Mouse (Mus musculus): Measurements from ENCODE around the gene Zbtb39. TPM values are rescaled to one million over a fixed set of nuclear protein-coding genes. Genes with fewer than 3 reads are reported as not detected.
"Not testable (repeated sequence)": the region's sequence is repeated elsewhere in the genome, so short reads cannot be mapped to it uniquely, and the experiment has no call there.

Zbtb39 gene
- total and polyA plus RNA-seq, 3 experiments = 3.6 to 17.2 (median 4.0) TPM

DNA sequence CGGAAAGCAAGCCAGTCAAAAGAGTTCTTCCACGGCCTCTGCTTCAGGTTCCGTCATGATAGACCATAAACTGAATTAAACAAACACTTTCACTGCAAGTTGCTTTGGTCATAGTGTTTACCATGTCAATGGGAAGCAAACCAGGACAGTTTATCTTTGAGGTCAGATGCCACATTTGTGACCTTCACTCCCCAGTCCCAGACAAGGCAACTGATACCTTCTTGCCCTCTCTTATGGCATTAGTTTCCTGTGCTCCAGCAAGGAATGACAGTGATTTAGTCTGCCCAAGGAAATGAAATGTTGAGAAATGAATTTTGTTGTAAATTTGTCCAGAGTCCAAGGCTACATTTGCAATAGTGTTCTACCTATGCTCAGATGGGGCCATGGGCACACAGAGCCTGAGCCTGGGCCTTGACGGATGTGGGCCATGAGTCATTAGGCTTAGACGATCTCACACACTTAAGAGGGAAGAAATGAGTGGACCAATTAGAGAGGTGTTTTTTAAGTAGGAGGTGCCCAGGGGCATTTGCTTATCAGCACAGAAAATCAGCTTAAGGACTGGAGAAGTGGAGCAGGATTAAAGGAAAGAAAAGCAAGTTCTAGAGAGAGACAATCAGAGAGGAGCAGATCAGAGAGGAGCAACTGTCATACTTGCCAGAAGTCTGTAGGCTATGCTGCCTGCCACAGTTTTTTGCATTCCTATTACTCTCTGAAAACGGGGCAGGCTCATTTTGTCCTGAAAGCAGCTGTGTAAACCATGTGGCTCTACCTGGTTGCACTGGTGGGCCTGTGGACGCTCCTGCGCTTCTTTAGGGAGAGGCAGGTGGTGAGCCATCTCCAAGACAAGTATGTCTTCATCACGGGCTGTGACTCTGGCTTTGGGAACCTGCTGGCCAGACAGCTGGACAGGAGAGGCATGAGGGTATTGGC lies 20.1 kb downstream of the Zbtb39 start, which contains the start of the genes Rdh1 and Rdh16f1:
Gene Rdh1, plus strand, starts transcription at position 541 of the 930 bp plus-strand sequence.
Gene Rdh16f1, plus strand, starts transcription at position 607 of the 930 bp plus-strand sequence.
- no peak for ATAC-seq (ENCODE audit: extremely low read depth, insufficient number of reproducible peaks, low FRiP score, poor library complexity, severe bottlenecking)
- DNase-seq (ENCODE audit: low spot score) = no peak
- Histone ChIP-seq H3K36me3 (replicated peaks) (no peaks in the 10 kb centered on the region), H3K9me3 (replicated peaks) (no peaks in the 10 kb centered on the region), H3K27me3 (ENCODE audit: insufficient read depth, low read length) (peaks cover 13% of the 10 kb centered on the region), H3K4me3 (ENCODE audit: low read depth, low read length) (no peak within 1 kb of the TSS), H3K4me1 (ENCODE audit: insufficient read depth, low read depth, low read length) (peaks cover 4% of the 10 kb centered on the region; the same call in 1 of the 2 replicates)
- TF ChIP-seq GATA1 (IDR thresholded peaks at IDR 0.05; ENCODE audit: borderline replicate concordance, low read length) (no peak), POLR2AphosphoS5 (IDR thresholded peaks at IDR 0.05; ENCODE audit: insufficient replicate concordance, low read depth, low read length) (no peak), CTCF (IDR thresholded peaks at IDR 0.05; ENCODE audit: low read depth, low read length) (no peak)

- ATAC-seq (ENCODE audit: extremely low read depth, insufficient number of reproducible peaks, low FRiP score, poor library complexity, severe bottlenecking); DNase-seq (ENCODE audit: low spot score); H3K4me1 ChIP-seq (ENCODE audit: insufficient read depth, low read depth, low read length); H3K4me3 ChIP-seq (ENCODE audit: low read depth, low read length); H3K36me3 ChIP-seq (replicated peaks); H3K9me3 ChIP-seq (replicated peaks): not testable (repeated sequence)
- peaks cover 20% of the 10 kb centered on the region for H3K27me3 ChIP-seq (ENCODE audit: insufficient read depth, low read length)
Observed at GRCm38 (mm10) chr10:127762926-127763325, 23.6 kb downstream of the Zbtb39 start.

DNA sequence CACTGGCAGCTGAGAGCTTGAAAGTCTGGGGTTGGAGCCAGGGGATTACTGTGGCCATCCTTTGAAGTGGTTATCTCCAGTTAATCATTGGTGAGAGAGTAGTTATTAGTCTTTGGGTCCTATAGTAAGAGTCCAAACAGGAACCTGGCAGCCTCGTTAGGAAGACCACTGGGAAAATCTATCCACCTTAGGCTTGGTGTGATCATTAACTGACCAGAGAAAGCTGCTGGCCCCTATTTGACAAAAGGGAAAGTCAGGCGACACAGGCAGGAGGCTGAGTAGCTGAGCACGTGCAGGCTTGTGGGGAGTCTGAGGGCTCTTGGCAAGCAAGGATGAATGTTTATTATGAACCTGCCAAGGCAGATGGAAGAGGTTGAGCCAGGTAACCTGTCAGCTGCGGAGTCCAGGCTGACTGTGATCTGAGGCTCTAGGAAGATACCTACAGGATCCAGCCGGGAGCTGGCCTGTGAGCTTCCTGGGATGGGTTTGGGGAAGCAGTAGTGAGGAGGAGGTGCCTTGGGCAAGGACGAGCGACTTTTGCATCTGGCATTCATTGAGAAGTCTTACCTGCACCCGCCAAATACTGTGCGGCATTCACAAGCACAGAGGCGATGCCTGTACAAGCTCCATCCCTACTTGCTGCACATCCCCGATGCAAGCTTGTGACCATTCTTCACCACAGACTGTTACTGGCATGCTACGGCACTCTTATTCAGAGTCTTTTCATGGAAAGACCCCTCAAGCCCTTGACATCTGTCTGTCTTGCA lies 24.8 kb downstream of the Zbtb39 start:
- ATAC-seq (ENCODE audit: extremely low read depth, insufficient number of reproducible peaks, low FRiP score, poor library complexity, severe bottlenecking) = no peak

GRCm38 (mm10) chr10:127766564-127766963 lies 27.2 kb downstream of the Zbtb39 start:
- no peaks in the 10 kb centered on the region for H3K4me1 ChIP-seq (ENCODE audit: insufficient read depth, low read depth, low read length)
- no peak overlapping the region for H3K4me3 ChIP-seq (ENCODE audit: low read depth, low read length)
- DNase-seq (ENCODE audit: low spot score) (no peak), ATAC-seq (ENCODE audit: extremely low read depth, insufficient number of reproducible peaks, low FRiP score, poor library complexity, severe bottlenecking) (no peak)
- peaks cover 18% of the 10 kb centered on the region for H3K27me3 ChIP-seq (ENCODE audit: insufficient read depth, low read length)
- H3K9me3 ChIP-seq (replicated peaks) = no peaks in the 10 kb centered on the region
- TF ChIP-seq POLR2AphosphoS5 (IDR thresholded peaks at IDR 0.05; ENCODE audit: insufficient replicate concordance, low read depth, low read length) (no peak), CTCF (IDR thresholded peaks at IDR 0.05; ENCODE audit: low read depth, low read length) (no peak), GATA2 (IDR thresholded peaks at IDR 0.05; ENCODE audit: borderline replicate concordance, low read depth, low read length) (no peak), TAL1 (conservative IDR thresholded peaks at IDR 0.05; ENCODE audit: low read depth, low read length) (no peak), GATA1 (IDR thresholded peaks at IDR 0.05; ENCODE audit: borderline replicate concordance, low read length) (no peak)
- no peaks in the 10 kb centered on the region for H3K36me3 ChIP-seq (replicated peaks)

More for the DNA sequence above, 24.8 kb downstream of the Zbtb39 start:
- Histone ChIP-seq H3K4me3 (ENCODE audit: low read depth, low read length) (no peak overlapping the region), H3K4me1 (ENCODE audit: insufficient read depth, low read depth, low read length) (no peaks in the 10 kb centered on the region), H3K36me3 (replicated peaks) (no peaks in the 10 kb centered on the region), H3K9me3 (replicated peaks) (no peaks in the 10 kb centered on the region), H3K27me3 (ENCODE audit: insufficient read depth, low read length) (peaks cover 18% of the 10 kb centered on the region)
- DNase-seq (ENCODE audit: low spot score) = no peak
- TF ChIP-seq CTCF (IDR thresholded peaks at IDR 0.05; ENCODE audit: low read depth, low read length) (no peak), TAL1 (conservative IDR thresholded peaks at IDR 0.05; ENCODE audit: low read depth, low read length) (no peak), GATA1 (IDR thresholded peaks at IDR 0.05; ENCODE audit: borderline replicate concordance, low read length) (no peak), POLR2AphosphoS5 (IDR thresholded peaks at IDR 0.05; ENCODE audit: insufficient replicate concordance, low read depth, low read length) (no peak), GATA2 (IDR thresholded peaks at IDR 0.05; ENCODE audit: borderline replicate concordance, low read depth, low read length) (no peak)

DNA sequence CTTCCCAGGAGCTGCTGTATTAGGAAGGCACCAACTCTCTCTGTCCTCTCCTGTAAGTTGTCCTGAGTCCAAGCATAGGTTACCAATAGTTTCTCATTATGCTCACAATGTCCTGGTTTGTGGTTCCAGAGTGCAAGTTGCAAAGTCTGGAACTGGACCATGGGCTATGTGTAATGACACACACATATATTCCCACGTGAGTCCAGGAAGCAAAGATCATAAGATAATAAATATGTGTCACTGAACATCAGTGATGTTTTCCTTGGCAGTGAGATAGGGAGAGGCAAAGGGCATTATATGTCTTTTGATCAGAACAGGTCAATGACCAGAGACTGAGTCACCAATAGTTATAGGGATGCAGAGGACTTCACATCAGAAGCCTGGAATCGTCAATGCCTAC lies 36.7 kb downstream of the Zbtb39 start, which contains the start of gene Rdh9:
Gene Rdh9, plus strand, starts transcription at position 376 of the 400 bp plus-strand sequence.
- no peaks in the 10 kb centered on the region for H3K4me1 ChIP-seq (ENCODE audit: insufficient read depth, low read depth, low read length)
- no peak for DNase-seq (ENCODE audit: low spot score)
- no peaks in the 10 kb centered on the region for H3K9me3 ChIP-seq (replicated peaks)
- H3K27me3 ChIP-seq (ENCODE audit: insufficient read depth, low read length) = peaks cover 8% of the 10 kb centered on the region
- no peak for ATAC-seq (ENCODE audit: extremely low read depth, insufficient number of reproducible peaks, low FRiP score, poor library complexity, severe bottlenecking)
- H3K36me3 ChIP-seq (replicated peaks) = no peaks in the 10 kb centered on the region
- TF ChIP-seq CTCF (IDR thresholded peaks at IDR 0.05; ENCODE audit: low read depth, low read length) (no peak), TAL1 (conservative IDR thresholded peaks at IDR 0.05; ENCODE audit: low read depth, low read length) (no peak), GATA1 (IDR thresholded peaks at IDR 0.05; ENCODE audit: borderline replicate concordance, low read length) (no peak), POLR2AphosphoS5 (IDR thresholded peaks at IDR 0.05; ENCODE audit: insufficient replicate concordance, low read depth, low read length) (no peak), GATA2 (IDR thresholded peaks at IDR 0.05; ENCODE audit: borderline replicate concordance, low read depth, low read length) (no peak)
- H3K4me3 ChIP-seq (ENCODE audit: low read depth, low read length) = no peak within 1 kb of the TSS

DNA sequence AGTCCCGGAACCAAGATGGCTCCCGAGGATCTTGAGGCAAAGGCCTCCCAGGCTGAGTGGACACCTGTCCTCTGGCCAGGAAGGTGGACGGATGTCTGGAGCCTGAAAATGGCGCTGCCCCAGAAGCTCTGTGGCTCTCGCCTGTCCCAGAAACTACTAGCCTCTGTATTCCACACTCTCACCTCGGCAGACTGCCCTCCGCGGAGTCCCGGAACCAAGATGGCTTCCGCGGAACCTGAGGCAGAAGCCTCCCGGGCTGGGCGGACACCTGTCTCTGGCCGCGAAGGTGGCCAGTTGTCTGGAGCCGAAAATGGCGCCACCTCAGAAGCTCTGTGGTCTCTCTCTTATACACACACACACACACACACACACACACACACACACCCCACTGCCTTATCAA lies 43.0 kb downstream of the Zbtb39 start:
- ATAC-seq (ENCODE audit: extremely low read depth, insufficient number of reproducible peaks, low FRiP score, poor library complexity, severe bottlenecking); H3K4me3 ChIP-seq (ENCODE audit: low read depth, low read length); DNase-seq (ENCODE audit: low spot score); H3K27me3 ChIP-seq (ENCODE audit: insufficient read depth, low read length); H3K36me3 ChIP-seq (replicated peaks); H3K9me3 ChIP-seq (replicated peaks); H3K4me1 ChIP-seq (ENCODE audit: insufficient read depth, low read depth, low read length): not testable (repeated sequence)

GRCm38 (mm10) chr10:127785411-127785810 lies 46.1 kb downstream of the Zbtb39 start:
- not testable (repeated sequence) for H3K9me3 ChIP-seq (replicated peaks); DNase-seq (ENCODE audit: low spot score); H3K36me3 ChIP-seq (replicated peaks); H3K4me1 ChIP-seq (ENCODE audit: insufficient read depth, low read depth, low read length); H3K27me3 ChIP-seq (ENCODE audit: insufficient read depth, low read length); ATAC-seq (ENCODE audit: extremely low read depth, insufficient number of reproducible peaks, low FRiP score, poor library complexity, severe bottlenecking); H3K4me3 ChIP-seq (ENCODE audit: low read depth, low read length)

All from G1E (cell line).